Mouse (Mus musculus): ENCODE measurements at regions not wholly inside any gene's neighbourhood (a gene's known extent, or its start where the extent isn't known, plus 50 kb on each side); places are given as distances from the start of the nearest gene placed in this dataset.

DNA sequence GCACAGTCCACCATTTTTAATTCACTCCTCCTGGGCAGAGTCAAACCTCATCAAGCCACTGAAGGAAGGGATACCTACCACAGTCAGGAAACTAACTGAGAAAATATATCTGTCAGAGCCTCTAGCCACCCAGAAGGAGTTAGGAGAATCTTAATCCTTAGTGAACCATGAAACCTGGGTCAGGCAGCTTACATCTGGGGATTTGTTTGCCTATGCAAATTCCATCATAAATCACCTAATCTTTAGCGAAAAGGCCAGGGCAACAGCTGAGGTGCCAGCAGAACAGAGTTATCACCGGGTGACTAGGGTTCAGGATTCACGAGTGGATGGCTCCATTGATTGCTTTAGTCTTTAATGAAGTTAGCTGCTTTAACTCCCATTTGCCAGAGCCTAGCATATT lies 619.3 kb downstream of the Slc22a22 start:
- no peak for TF ChIP-seq CTCF (IDR thresholded peaks at IDR 0.05; ENCODE audit: borderline replicate concordance, insufficient read depth, low read depth, low read length)
- TF ChIP-seq POLR2A (IDR thresholded peaks at IDR 0.05; ENCODE audit: borderline replicate concordance, insufficient read depth, low read length) = no peak

Measured in cerebellum, adult 2 months (tissue).